Mouse (Mus musculus): ENCODE results near the gene Clic3. TPM values are rescaled to one million over a fixed set of nuclear protein-coding genes. Genes with fewer than 3 reads are reported as not detected.

Clic3 gene
- polyA plus RNA-seq, 1 experiment, result 0.15 TPM

GRCm38 (mm10) chr2:25468962-25469915 lies 12.6 kb downstream of the Clic3 start:
- no peaks in the 10 kb centered on the region for H3K79me2 ChIP-seq (ENCODE audit: control insufficient read depth, insufficient read depth)
- no peaks in the 10 kb centered on the region for H3K36me3 ChIP-seq (ENCODE audit: control insufficient read depth, insufficient read depth)
- H3K4me3 ChIP-seq (ENCODE audit: insufficient read depth, poor library complexity, severe bottlenecking), result no peak overlapping the region
- no peaks in the 10 kb centered on the region for H3K27me3 ChIP-seq (ENCODE audit: control insufficient read depth, insufficient read depth, insufficient read length)
- TF ChIP-seq MYOD1 (IDR thresholded peaks at IDR 0.05; ENCODE audit: control insufficient read depth, insufficient read length, low read depth) (no peak), MAX (IDR thresholded peaks at IDR 0.05) (no peak), FOSL1 (IDR thresholded peaks at IDR 0.05; ENCODE audit: insufficient read depth, low read length, poor library complexity, severe bottlenecking) (no peak), CTCF (IDR thresholded peaks at IDR 0.05; ENCODE audit: control insufficient read depth, insufficient read depth, insufficient read length) (no peak), USF1 (IDR thresholded peaks at IDR 0.05; ENCODE audit: low read depth) (no peak), MYOG (IDR thresholded peaks at IDR 0.05; ENCODE audit: control insufficient read depth, extremely low read depth, insufficient read length) (no peak), CEBPB (IDR thresholded peaks at IDR 0.05; ENCODE audit: low read depth) (no peak)
- no peaks in the 10 kb centered on the region for H3K79me3 ChIP-seq (ENCODE audit: low read depth)
- H3ac ChIP-seq (ENCODE audit: control insufficient read depth, insufficient read length, low read depth), result no peak overlapping the region

GRCm38 (mm10) chr2:25469969-25470368 lies 13.3 kb downstream of the Clic3 start, which contains the start of gene Ptgds:
Gene Ptgds, minus strand, starts transcription at chr2:25470046.
- H3K4me3 ChIP-seq (ENCODE audit: insufficient read depth, poor library complexity, severe bottlenecking), result no peak within 1 kb of the TSS
- TF ChIP-seq MYOD1 (IDR thresholded peaks at IDR 0.05; ENCODE audit: control insufficient read depth, insufficient read length, low read depth) (no peak), CTCF (IDR thresholded peaks at IDR 0.05; ENCODE audit: control insufficient read depth, insufficient read depth, insufficient read length) (no peak), CEBPB (IDR thresholded peaks at IDR 0.05; ENCODE audit: low read depth) (no peak), MAX (IDR thresholded peaks at IDR 0.05) (no peak), MYOG (IDR thresholded peaks at IDR 0.05; ENCODE audit: control insufficient read depth, extremely low read depth, insufficient read length) (no peak)
- H3K79me3 ChIP-seq (ENCODE audit: low read depth), result no peaks in the 10 kb centered on the region
- H3K79me2 ChIP-seq (ENCODE audit: control insufficient read depth, insufficient read depth), result no peaks in the 10 kb centered on the region
- H3ac ChIP-seq (ENCODE audit: control insufficient read depth, insufficient read length, low read depth), result no peak within 1 kb of the TSS
- no peaks in the 10 kb centered on the region for H3K27me3 ChIP-seq (ENCODE audit: control insufficient read depth, insufficient read depth, insufficient read length)
- no peaks in the 10 kb centered on the region for H3K36me3 ChIP-seq (ENCODE audit: control insufficient read depth, insufficient read depth)

DNA sequence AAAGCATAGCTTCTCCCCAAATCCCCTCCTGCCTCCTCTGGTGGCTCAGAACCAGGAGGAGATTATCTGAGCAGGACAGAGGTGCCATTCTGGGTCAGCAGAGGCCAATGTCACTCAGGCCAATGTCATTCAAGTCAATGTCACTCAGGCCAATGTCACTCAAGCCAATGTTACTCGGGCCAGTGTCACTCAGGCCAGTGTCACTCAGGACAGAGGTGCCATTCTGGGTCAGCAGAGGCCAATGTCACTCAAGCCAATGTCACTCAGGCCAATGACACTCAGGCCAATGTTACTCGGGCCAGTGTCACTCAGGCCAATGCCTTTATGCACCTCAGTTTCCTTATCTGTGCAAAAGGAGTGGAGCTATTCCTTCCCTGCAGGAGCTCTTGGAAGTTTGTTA lies 15.9 kb downstream of the Clic3 start:
- no peaks in the 10 kb centered on the region for H3K36me3 ChIP-seq (ENCODE audit: control insufficient read depth, insufficient read depth)
- H3K27me3 ChIP-seq (ENCODE audit: control insufficient read depth, insufficient read depth, insufficient read length), result peaks cover 15% of the 10 kb centered on the region
- no peaks in the 10 kb centered on the region for H3K79me3 ChIP-seq (ENCODE audit: low read depth)
- no peak overlapping the region for H3K4me3 ChIP-seq (ENCODE audit: insufficient read depth, poor library complexity, severe bottlenecking)
- H3ac ChIP-seq (ENCODE audit: control insufficient read depth, insufficient read length, low read depth), result no peak overlapping the region
- H3K79me2 ChIP-seq (ENCODE audit: control insufficient read depth, insufficient read depth), result no peaks in the 10 kb centered on the region
- TF ChIP-seq MYOD1 (IDR thresholded peaks at IDR 0.05; ENCODE audit: control insufficient read depth, insufficient read length, low read depth) (no peak), MAX (IDR thresholded peaks at IDR 0.05) (no peak), CEBPB (IDR thresholded peaks at IDR 0.05; ENCODE audit: low read depth) (no peak), FOSL1 (IDR thresholded peaks at IDR 0.05; ENCODE audit: insufficient read depth, low read length, poor library complexity, severe bottlenecking) (no peak), USF1 (IDR thresholded peaks at IDR 0.05; ENCODE audit: low read depth) (no peak), CTCF (IDR thresholded peaks at IDR 0.05; ENCODE audit: control insufficient read depth, insufficient read depth, insufficient read length) (no peak), MYOG (IDR thresholded peaks at IDR 0.05; ENCODE audit: control insufficient read depth, extremely low read depth, insufficient read length) (no peak)

- TF ChIP-seq MYOD1 (IDR thresholded peaks at IDR 0.05; ENCODE audit: control insufficient read depth, insufficient read length, low read depth) (no peak), FOSL1 (IDR thresholded peaks at IDR 0.05; ENCODE audit: insufficient read depth, low read length, poor library complexity, severe bottlenecking) (no peak), MAX (IDR thresholded peaks at IDR 0.05) (no peak), CTCF (IDR thresholded peaks at IDR 0.05; ENCODE audit: control insufficient read depth, insufficient read depth, insufficient read length) (no peak), MYOG (IDR thresholded peaks at IDR 0.05; ENCODE audit: control insufficient read depth, extremely low read depth, insufficient read length) (no peak), USF1 (IDR thresholded peaks at IDR 0.05; ENCODE audit: low read depth) (no peak), CEBPB (IDR thresholded peaks at IDR 0.05; ENCODE audit: low read depth) (no peak)
- H3K79me2 ChIP-seq (ENCODE audit: control insufficient read depth, insufficient read depth), result no peaks in the 10 kb centered on the region
- no peaks in the 10 kb centered on the region for H3K79me3 ChIP-seq (ENCODE audit: low read depth)
- H3K27me3 ChIP-seq (ENCODE audit: control insufficient read depth, insufficient read depth, insufficient read length), result peaks cover 27% of the 10 kb centered on the region
- no peaks in the 10 kb centered on the region for H3K36me3 ChIP-seq (ENCODE audit: control insufficient read depth, insufficient read depth)
- no peak overlapping the region for H3ac ChIP-seq (ENCODE audit: control insufficient read depth, insufficient read length, low read depth)
- H3K4me3 ChIP-seq (ENCODE audit: insufficient read depth, poor library complexity, severe bottlenecking), result no peak overlapping the region
Measured at GRCm38 (mm10) chr2:25477541-25477940, 20.9 kb downstream of the Clic3 start.

DNA sequence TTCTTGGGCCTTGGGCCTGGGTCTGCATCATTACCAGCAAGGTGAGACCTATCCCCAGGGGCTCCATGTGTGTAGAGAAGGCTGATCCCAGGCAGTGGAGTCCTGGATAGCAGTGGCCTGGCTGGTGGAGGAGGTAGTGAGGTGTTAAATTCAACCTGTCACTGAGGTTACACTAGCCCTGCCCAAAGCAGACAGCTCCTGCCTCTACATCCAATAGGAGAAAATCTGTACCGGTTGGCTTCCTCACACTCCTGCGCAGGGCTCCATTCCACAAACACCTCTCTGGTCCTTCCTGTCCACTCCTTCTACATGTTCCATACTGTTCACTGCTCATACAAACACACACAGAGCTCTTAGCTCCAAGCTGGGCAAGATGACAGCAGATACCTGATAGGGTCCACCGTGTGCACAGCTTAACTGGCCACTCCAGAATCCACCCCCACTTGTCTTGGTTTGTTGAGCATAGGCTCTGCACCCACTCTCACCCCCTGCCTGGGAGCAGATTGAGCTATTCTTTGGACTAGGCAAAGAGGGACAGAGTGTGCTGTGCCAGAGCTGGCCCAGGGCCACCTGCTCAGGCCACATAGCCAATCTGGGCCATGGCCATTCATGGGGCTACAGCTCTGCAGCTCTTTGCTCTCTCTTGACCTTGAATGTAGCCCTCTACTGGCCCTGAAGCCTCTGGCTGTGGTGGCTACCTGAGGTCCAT lies 21.5 kb downstream of the Clic3 start:
- Histone ChIP-seq H3K79me2 (ENCODE audit: control insufficient read depth, insufficient read depth) (no peaks in the 10 kb centered on the region), H3K36me3 (ENCODE audit: control insufficient read depth, insufficient read depth) (no peaks in the 10 kb centered on the region), H3K27me3 (ENCODE audit: control insufficient read depth, insufficient read depth, insufficient read length) (peaks cover 28% of the 10 kb centered on the region), H3K4me3 (ENCODE audit: insufficient read depth, poor library complexity, severe bottlenecking) (no peak overlapping the region), H3ac (ENCODE audit: control insufficient read depth, insufficient read length, low read depth) (no peak overlapping the region), H3K79me3 (ENCODE audit: low read depth) (no peaks in the 10 kb centered on the region)
- TF ChIP-seq MYOD1 (IDR thresholded peaks at IDR 0.05; ENCODE audit: control insufficient read depth, insufficient read length, low read depth) (no peak), MYOG (IDR thresholded peaks at IDR 0.05; ENCODE audit: control insufficient read depth, extremely low read depth, insufficient read length) (no peak), MAX (IDR thresholded peaks at IDR 0.05) (no peak), FOSL1 (IDR thresholded peaks at IDR 0.05; ENCODE audit: insufficient read depth, low read length, poor library complexity, severe bottlenecking) (no peak), CEBPB (IDR thresholded peaks at IDR 0.05; ENCODE audit: low read depth) (no peak), USF1 (IDR thresholded peaks at IDR 0.05; ENCODE audit: low read depth) (no peak), CTCF (IDR thresholded peaks at IDR 0.05; ENCODE audit: control insufficient read depth, insufficient read depth, insufficient read length) (no peak)

All from C2C12 (cell line).